Mouse (Mus musculus): ENCODE data around the gene Zscan20.
"Not testable (repeated sequence)": the region's sequence is repeated elsewhere in the genome, so short reads cannot be mapped to it uniquely, and the experiment has no call there.

The Zscan20 gene

DNA sequence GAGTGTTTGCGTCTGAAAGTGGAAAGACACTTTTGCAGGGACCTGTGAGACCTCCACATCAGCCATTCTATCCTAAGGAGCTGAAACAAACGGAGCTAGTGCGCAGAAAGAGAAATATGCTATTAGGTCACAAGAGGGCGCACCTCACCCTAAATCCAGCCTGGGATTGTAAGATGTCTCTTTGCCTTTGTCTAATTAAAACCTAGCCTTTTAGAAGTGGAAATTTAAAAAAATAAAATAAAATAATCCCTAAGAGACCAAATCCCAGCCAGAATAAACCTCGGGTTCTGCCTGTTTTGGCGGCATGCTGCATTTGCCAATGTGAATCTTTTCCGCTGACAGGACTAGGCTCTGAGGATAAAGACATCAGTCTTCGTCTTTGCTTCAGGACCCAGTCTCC lies 3.4 kb upstream of the Zscan20 start:
- no peak for DNase-seq (ENCODE audit: low spot score)

GRCm38 (mm10) chr4:128611726-128612125 lies 1.8 kb upstream of the Zscan20 start:
- DNase-seq (ENCODE audit: low spot score): not testable (repeated sequence)

GRCm38 (mm10) chr4:128610706-128611105 lies 808 bp upstream of the Zscan20 start:
- DNase-seq (ENCODE audit: low spot score): no peak

GRCm38 (mm10) chr4:128609276-128609924 lies 498 bp downstream of the Zscan20 start:
- DNase-seq (ENCODE audit: low spot score): no peak

DNA sequence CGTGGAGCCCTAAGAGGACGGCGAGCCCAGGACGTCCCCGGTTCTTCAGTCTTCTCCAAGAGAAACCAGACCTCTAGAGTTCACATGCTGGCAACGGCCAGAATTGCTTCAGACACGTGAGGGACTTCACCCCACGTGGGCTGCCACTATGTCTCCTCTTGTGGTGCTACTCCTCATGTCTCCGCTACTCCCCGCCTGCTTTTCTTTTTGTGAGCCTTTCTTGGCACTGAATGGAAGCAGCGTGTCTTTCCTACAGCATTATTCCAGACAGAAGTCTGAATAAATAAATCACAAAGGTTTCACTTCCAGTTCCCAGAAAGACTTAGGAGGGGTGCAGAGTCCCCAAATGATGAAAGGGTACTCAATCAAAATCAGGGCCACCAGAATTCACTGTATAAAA lies 2.2 kb downstream of the Zscan20 start:
- no peak for DNase-seq (ENCODE audit: low spot score)

GRCm38 (mm10) chr4:128606586-128606985 lies 3.3 kb downstream of the Zscan20 start:
- no peak for DNase-seq (ENCODE audit: low spot score)

- DNase-seq (ENCODE audit: low spot score): no peak
Measured at GRCm38 (mm10) chr4:128597801-128598560, 11.9 kb downstream of the Zscan20 start.

DNA sequence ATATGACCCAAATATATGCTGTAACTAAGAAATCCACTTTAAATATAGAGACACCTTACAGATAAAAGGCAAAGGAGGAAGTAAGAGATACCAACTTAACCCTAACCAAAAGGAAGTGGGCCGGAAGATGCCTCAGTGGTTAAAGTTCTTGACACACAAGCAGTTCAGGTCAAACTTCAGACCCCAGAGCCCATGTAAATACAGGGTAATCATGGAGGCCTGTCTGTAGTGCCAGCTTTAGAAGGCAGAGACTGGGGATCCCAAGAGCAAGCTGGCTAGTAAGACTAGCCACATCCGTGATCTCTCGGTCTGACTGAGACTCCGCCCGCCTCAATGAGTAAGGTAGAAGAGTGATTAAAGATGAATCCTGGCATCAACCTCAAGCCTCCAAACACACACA lies 15.8 kb downstream of the Zscan20 start:
- no peak for DNase-seq (ENCODE audit: low spot score)

DNA sequence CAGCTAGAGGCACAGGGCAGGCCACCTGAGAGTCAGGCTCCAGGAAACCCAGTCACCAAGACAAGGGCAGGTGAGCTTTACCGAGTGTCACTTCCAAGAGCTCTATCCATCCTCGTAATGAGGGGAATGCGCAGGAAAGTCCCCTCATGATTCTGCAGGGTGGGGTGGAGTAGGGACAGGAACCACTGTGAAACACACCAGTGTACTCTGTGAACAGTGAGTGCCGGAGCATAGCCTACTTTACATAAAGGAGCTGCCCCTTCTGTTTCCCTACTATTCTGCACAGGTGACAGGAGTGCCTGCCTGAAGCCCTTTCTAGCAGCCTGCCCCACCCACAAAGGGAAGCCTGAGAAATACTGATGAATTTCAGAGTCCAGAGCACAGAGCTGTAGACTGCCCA lies 16.6 kb downstream of the Zscan20 start:
- no peak for DNase-seq (ENCODE audit: low spot score)

DNA sequence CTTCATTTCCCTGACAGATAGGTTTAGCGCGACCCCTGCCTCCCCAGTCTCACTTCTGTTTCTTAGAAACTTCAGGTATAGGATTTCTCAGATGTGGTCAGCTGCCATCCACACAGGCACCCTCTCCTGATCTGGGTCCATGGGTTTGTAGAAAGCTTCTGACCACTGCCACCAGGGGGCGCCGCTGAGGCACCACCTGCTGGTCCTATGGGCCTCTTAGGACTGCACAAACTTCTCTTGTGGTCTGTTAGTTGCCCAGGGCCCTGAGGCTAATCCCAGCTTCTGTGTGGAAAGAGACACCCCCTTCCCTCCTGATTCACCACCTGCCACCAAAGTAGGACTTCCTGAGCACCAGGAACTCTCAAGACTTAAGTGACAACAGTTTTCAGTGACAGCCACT lies 30.7 kb downstream of the Zscan20 start:
- DNase-seq (ENCODE audit: low spot score): no peak

DNA sequence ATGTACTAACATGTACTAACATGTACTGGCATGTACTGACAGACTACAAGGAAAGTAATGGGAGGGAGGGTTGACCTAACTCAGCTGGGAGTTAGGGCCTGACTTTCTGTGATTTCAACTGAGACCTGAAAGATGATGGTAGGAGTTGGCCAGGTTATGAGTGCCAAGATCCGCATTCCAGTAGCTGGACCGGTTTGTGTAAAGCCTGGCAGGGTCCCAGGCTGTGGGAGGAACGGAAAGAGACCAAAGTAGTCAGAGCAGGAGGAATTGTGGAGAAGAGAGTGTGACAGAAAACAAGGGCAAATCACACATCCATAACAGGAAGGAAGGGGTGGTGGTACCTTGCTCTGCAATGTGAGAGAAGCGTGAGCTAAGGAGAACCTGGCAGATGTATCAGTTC lies 34.1 kb downstream of the Zscan20 start:
- DNase-seq (ENCODE audit: low spot score): peak; percentile 39

- no peak for DNase-seq (ENCODE audit: low spot score)
Measured at GRCm38 (mm10) chr4:128560327-128560726, 49.6 kb downstream of the Zscan20 start.

- DNase-seq (ENCODE audit: low spot score): no peak
Measured at GRCm38 (mm10) chr4:128554198-128554597, 55.7 kb downstream of the Zscan20 start.

GRCm38 (mm10) chr4:128550756-128551155 lies 59.1 kb downstream of the Zscan20 start:
- no peak for DNase-seq (ENCODE audit: low spot score)

DNA sequence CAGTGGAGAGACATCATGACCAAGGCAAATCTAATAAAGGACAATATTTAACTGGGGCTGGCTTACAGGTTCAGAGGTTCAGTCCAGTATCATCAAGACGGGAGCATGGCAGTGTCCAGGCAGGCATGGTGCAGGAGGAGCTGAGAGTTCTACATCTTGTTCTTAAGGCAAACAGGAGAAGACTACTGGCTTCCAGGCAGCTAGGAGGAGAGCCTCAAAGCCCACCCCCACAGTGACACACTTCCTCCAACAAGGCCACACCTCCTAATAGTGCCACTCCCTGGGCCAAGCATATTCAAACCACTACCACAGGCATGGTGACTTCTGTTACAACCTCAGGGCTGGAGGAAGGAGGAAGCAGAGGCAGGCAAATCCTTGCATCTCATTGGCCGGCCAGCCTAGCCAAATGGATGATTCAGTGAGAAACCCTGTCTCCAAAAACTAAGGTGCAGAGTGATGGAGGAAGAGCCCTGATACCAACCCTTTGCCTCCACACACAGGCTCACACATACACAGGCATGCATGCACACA lies 65.9 kb downstream of the Zscan20 start:
- DNase-seq (ENCODE audit: low spot score): not testable (repeated sequence)

DNA sequence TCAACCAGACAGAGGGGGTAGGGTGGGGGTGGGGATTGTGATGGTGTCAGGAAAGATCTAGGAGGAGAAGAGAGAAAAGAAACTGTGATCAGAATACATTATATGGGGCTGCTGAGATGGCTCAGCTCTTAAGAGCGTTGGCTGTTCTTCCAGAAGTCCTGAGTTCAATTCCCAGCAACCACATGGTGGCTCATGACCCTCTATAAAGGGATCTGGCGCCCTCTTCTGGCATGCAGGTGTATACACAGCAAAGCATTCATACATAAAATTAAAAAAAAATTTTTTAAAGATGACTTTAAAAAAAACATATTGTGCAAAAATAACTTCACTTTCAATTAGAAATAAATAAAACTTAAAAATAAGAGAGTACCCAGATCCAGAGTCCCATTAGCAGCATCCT lies 66.5 kb downstream of the Zscan20 start:
- no peak for DNase-seq (ENCODE audit: low spot score)
